Comparison of ENCODE assay signal across 8 mouse cellular contexts in the genomic region with DNA sequence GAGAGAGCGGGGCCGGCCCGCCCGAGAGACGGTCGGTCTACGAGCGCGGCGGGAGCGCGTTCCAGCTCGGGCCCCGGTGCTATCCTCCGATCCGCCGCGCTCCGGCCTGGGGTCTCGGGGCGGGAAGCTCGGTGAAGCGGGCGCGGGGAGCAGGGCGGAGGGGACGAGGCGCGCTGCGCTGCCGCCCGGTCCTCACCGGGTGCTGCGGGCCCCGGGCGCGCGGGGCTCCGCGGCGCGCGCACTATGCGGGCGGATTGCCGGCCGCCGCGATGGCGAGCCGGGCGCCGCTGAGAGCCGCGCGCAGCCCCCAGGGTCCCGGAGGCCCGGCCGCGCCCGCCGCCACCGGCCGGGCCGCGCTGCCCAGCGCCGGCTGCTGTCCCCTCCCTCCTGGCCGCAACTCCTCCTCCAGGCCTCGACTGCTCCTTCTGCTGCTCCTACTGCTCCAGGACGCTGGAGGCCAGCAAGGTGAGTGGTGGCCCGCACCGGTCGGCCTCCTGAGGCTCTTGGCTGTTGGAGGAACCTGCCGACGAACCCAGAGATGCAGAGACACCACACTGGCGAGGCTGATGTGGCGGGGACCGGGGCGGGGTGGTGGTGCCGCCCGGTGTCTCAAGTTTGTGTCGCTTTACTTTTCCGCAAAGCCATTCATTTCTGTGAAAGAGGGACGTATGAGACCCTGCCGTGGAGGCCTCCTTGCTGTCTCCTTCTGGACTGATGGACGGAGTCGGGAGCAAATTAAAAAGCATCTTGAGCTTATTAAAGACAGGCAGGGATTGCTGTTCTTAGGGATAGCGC. TPM values are rescaled to one million over a fixed set of nuclear protein-coding genes. Genes with fewer than 3 reads are reported as not detected.
DNase-seq lines count a peak whose midpoint lies in the region; ATAC-seq and TF ChIP-seq lines count a peak whose summit lies in the region.

No protein-coding gene starts in this region.

- peak; percentile 77 for TF ChIP-seq POLR2A in CH12.LX (IDR thresholded peaks at IDR 0.05; ENCODE audit: low read depth, low read length)

- no peaks in the 10 kb centered on the region for H3K36me3 ChIP-seq in CH12.LX (replicated peaks in 1 of 2; ENCODE audit: control insufficient read depth in 1 of 2, insufficient read depth in 1 of 2, low read length in 1 of 2)
- no peaks in the 10 kb centered on the region for H3K36me3 ChIP-seq in embryonic facial prominence, embryonic 14.5 days (ENCODE audit: control insufficient read depth, insufficient read depth, low read length)
- no peaks in the 10 kb centered on the region for H3K36me3 ChIP-seq in heart, embryonic 12.5 days
- H3K36me3 ChIP-seq in lung, embryonic 14.5 days (ENCODE audit: insufficient read depth): no peaks in the 10 kb centered on the region
- H3K36me3 ChIP-seq in neural tube, embryonic 14.5 days (ENCODE audit: control insufficient read depth, insufficient read depth, low read length): no peaks in the 10 kb centered on the region

- peaks cover 25% of the 10 kb centered on the region for H3K27me3 ChIP-seq in CH12.LX (replicated peaks)
- H3K27me3 ChIP-seq in embryonic facial prominence, embryonic 14.5 days (replicated peaks; ENCODE audit: control insufficient read depth, insufficient read depth, low read length): no peaks in the 10 kb centered on the region
- H3K27me3 ChIP-seq in heart, embryonic 12.5 days (replicated peaks): no peaks in the 10 kb centered on the region
- H3K27me3 ChIP-seq in lung, embryonic 14.5 days (ENCODE audit: insufficient read depth, low read length): no peaks in the 10 kb centered on the region
- H3K27me3 ChIP-seq in neural tube, embryonic 14.5 days (ENCODE audit: control insufficient read depth, insufficient read depth, low read length): no peaks in the 10 kb centered on the region

- H3K9ac ChIP-seq in CH12.LX (ENCODE audit: insufficient read depth, low read depth): peak overlapping the region; percentile 60; the same call in 1 of the 2 replicates
- peak overlapping the region; percentile 90 for H3K9ac ChIP-seq in embryonic facial prominence, embryonic 14.5 days (ENCODE audit: low read depth, low read length)
- peak overlapping the region; percentile 96 for H3K9ac ChIP-seq in heart, embryonic 12.5 days
- peak overlapping the region; percentile 87 for H3K9ac ChIP-seq in lung, embryonic 14.5 days
- peak overlapping the region; percentile 78 for H3K9ac ChIP-seq in neural tube, embryonic 14.5 days (replicated peaks; ENCODE audit: low read depth, low read length)

- no peak for TF ChIP-seq CTCF in CH12.LX (conservative IDR thresholded peaks at IDR 0.05 in 1 of 2, IDR thresholded peaks at IDR 0.05 in 1 of 2; ENCODE audit: low read depth in 2 of 2, low read length in 2 of 2)
- TF ChIP-seq CTCF in lung, embryonic 14.5 days (IDR thresholded peaks at IDR 0.05; ENCODE audit: low read depth): no peak

- H3K4me2 ChIP-seq in CH12.LX (ENCODE audit: insufficient read depth, low read depth, poor library complexity, severe bottlenecking): peak overlapping the region; percentile 79
- peak overlapping the region; percentile 85 for H3K4me2 ChIP-seq in embryonic facial prominence, embryonic 14.5 days (ENCODE audit: low read depth, low read length)
- H3K4me2 ChIP-seq in heart, embryonic 12.5 days: peak overlapping the region; percentile 84
- H3K4me2 ChIP-seq in lung, embryonic 14.5 days: peak overlapping the region; percentile 72
- H3K4me2 ChIP-seq in neural tube, embryonic 14.5 days (ENCODE audit: low read depth, low read length): peak overlapping the region; percentile 66

- peaks cover 6 to 24% of the 10 kb centered on the region in 2 experiments for H3K4me1 ChIP-seq in CH12.LX (ENCODE audit: control insufficient read depth in 1 of 2, insufficient read depth in 2 of 2)
- H3K4me1 ChIP-seq in embryonic facial prominence, embryonic 14.5 days (ENCODE audit: control insufficient read depth, insufficient read depth, low read length): 0 out of 2 replicates have a peak, but pooled peaks cover 7% of the 10 kb centered on the region
- H3K4me1 ChIP-seq in heart, embryonic 12.5 days (replicated peaks): peaks cover 26% of the 10 kb centered on the region
- peaks cover 10% of the 10 kb centered on the region for H3K4me1 ChIP-seq in lung, embryonic 14.5 days (ENCODE audit: insufficient read depth)
- H3K4me1 ChIP-seq in neural tube, embryonic 14.5 days (ENCODE audit: control insufficient read depth, insufficient read depth, low read length): peaks cover 8% of the 10 kb centered on the region; the same call in 1 of the 2 replicates

- in situ Hi-C loops in CH12.LX (cut with MboI; ENCODE audit: low pct_ligation_motif_present, low pct_unique_long_range_greater_than_20kb, low sequenced_read_pairs): no loop called here

- TF ChIP-seq RAD21 in CH12.LX (IDR thresholded peaks at IDR 0.05; ENCODE audit: low read depth, low read length): no peak; the same call in none of the 2 replicates

- H3K27ac ChIP-seq in CH12.LX (ENCODE audit: insufficient read depth, low read depth): no peak overlapping the region
- peak overlapping the region; percentile 84 for H3K27ac ChIP-seq in embryonic facial prominence, embryonic 14.5 days (replicated peaks; ENCODE audit: low read depth, low read length)
- peak overlapping the region; percentile 92 for H3K27ac ChIP-seq in heart, embryonic 12.5 days (ENCODE audit: poor library complexity, severe bottlenecking)
- H3K27ac ChIP-seq in lung, embryonic 14.5 days (ENCODE audit: low read depth): peak overlapping the region; percentile 86; the same call in 1 of the 2 replicates
- H3K27ac ChIP-seq in neural tube, embryonic 14.5 days (ENCODE audit: low read depth, low read length): peak overlapping the region; percentile 79

- peak overlapping the region; percentile 58 to 81 (median 70) for H3K4me3 ChIP-seq in CH12.LX (replicated peaks in 1 of 3; ENCODE audit: low read depth in 2 of 3, low read length in 2 of 3, poor library complexity in 1 of 3)
- H3K4me3 ChIP-seq in embryonic facial prominence, embryonic 14.5 days (ENCODE audit: low read depth, low read length): peak overlapping the region; percentile 86
- H3K4me3 ChIP-seq in heart, embryonic 12.5 days: peak overlapping the region; percentile 97
- H3K4me3 ChIP-seq in lung, embryonic 14.5 days (ENCODE audit: low read depth, low read length): peak overlapping the region; percentile 84
- H3K4me3 ChIP-seq in neural tube, embryonic 14.5 days (ENCODE audit: low read depth, low read length): peak overlapping the region; percentile 63

- dilution Hi-C loops in CH12.LX (cut with MboI; ENCODE audit: extremely low pct_ligation_motif_present, extremely low pct_unique_long_range_greater_than_20kb, low sequenced_read_pairs): no loop called here

- peak; percentile 34 for DNase-seq in CH12.LX (ENCODE audit: extremely low read depth)
- peak; percentile 15 for DNase-seq in adrenal gland, adult 8-10 months
- DNase-seq in embryonic facial prominence, embryonic 14.5 days (ENCODE audit: low spot score): peak; percentile 35
- peak; percentile 38 to 73 for DNase-seq in kidney, postnatal 25 days
- peak; percentile 49 for DNase-seq in lung, embryonic 14.5 days
- DNase-seq in thymus, postnatal 36 days: peak; percentile 7 to 13

- peak; percentile 62 for ATAC-seq in embryonic facial prominence, embryonic 14.5 days (ENCODE audit: low read depth)
- ATAC-seq in heart, embryonic 12.5 days (ENCODE audit: insufficient number of reproducible peaks, low FRiP score): peak; percentile 62
- ATAC-seq in lung, embryonic 14.5 days (ENCODE audit: insufficient read depth): peak; percentile 52
- peak; percentile 75 for ATAC-seq in neural tube, embryonic 14.5 days (ENCODE audit: low read depth)

- no peaks in the 10 kb centered on the region for H3K79me2 ChIP-seq in CH12.LX (replicated peaks; ENCODE audit: control insufficient read depth, extremely low read depth, insufficient read depth, poor library complexity, severe bottlenecking)

- no peak for TF ChIP-seq EP300 in CH12.LX (IDR thresholded peaks at IDR 0.05; ENCODE audit: low read length)

- no peaks in the 10 kb centered on the region for H3K9me3 ChIP-seq in CH12.LX (replicated peaks; ENCODE audit: low read length)
- H3K9me3 ChIP-seq in embryonic facial prominence, embryonic 14.5 days (ENCODE audit: control insufficient read depth, low read length): no peaks in the 10 kb centered on the region
- no peaks in the 10 kb centered on the region for H3K9me3 ChIP-seq in heart, embryonic 12.5 days (replicated peaks)
- no peaks in the 10 kb centered on the region for H3K9me3 ChIP-seq in lung, embryonic 14.5 days (ENCODE audit: low read depth, low read length)
- no peaks in the 10 kb centered on the region for H3K9me3 ChIP-seq in neural tube, embryonic 14.5 days (ENCODE audit: control insufficient read depth, low read length)

- under 1% methylated on average over 27 of the region's 89 CpGs for WGBS in embryonic facial prominence, embryonic 14.5 days
- 3% methylated on average over 88 of the region's 89 CpGs for WGBS in heart, embryonic 12.5 days
- WGBS in lung, embryonic 14.5 days: under 1% methylated on average over 59 of the region's 89 CpGs
- WGBS in neural tube, embryonic 14.5 days: under 1% methylated on average over 64 of the region's 89 CpGs

TF ChIP-seq in CH12.LX, 34 proteins besides CTCF, POLR2A, EP300 and RAD21:
- TF ChIP-seq SIN3A (IDR thresholded peaks at IDR 0.05; ENCODE audit: low read length) (0 out of 2 replicates have a peak, but pooled peaks have one; percentile 25), MYC (IDR thresholded peaks at IDR 0.05; ENCODE audit: low read depth, low read length) (no peak), UBTF (IDR thresholded peaks at IDR 0.05; ENCODE audit: low read depth, low read length) (peak; percentile 68; the same call in 1 of the 2 replicates), HCFC1 (IDR thresholded peaks at IDR 0.05; ENCODE audit: low read depth, low read length) (no peak), NRF1 (IDR thresholded peaks at IDR 0.05; ENCODE audit: low read depth, low read length) (no peak)
TF ChIP-seq in CH12.LX: peak in this region for 2.

RNA-seq across cellular contexts. Expression of gene Dcbld2, which starts 0.4 kb away (rescaled TPM):
- total RNA-seq in CH12.LX (2012; rRNA removed) (3.3 and 3.4 TPM in 2 replicates), CH12.LX (2014; rRNA removed) (3.7 and 4.1 TPM in 2 replicates)
- 1.9 and 2.2 TPM in 2 replicates for polyA plus RNA-seq in CH12.LX (2012; ENCODE audit: insufficient read length, low read depth)
- 10 to 100 TPM in 3 of 4 experiments, 1 to 10 TPM in 1; 9.6 to 14.1 (median 11.4) TPM for total RNA-seq in adrenal gland, adult 8-10 months (2022)
- 7.9 and 9.2 TPM in 2 replicates for polyA plus RNA-seq in embryonic facial prominence, embryonic 14.5 days (2014; fragmentation: Nextera tagmentation; extraction: Ambion mirVana)
- 16.1 and 18.5 TPM in 2 replicates for polyA plus RNA-seq in heart, embryonic 12.5 days (2016; fragmentation: Nextera tagmentation; extraction: Ambion mirVana)
- 14.2 and 17.3 TPM in 2 replicates for polyA plus RNA-seq in lung, embryonic 14.5 days (2014; fragmentation: Nextera tagmentation; extraction: Ambion mirVana)
- polyA plus RNA-seq in neural tube, embryonic 14.5 days (2014; fragmentation: Nextera tagmentation; extraction: Ambion mirVana): 9.7 and 10.2 TPM in 2 replicates
